Mouse (Mus musculus) fibroblast of lung, adult 2 months (primary cell): ENCODE data around the gene Hpse2.
"Not testable (repeated sequence)": the region's sequence is repeated elsewhere in the genome, so short reads cannot be mapped to it uniquely, and the experiment has no call there.

Source experiments
- DNase-seq: peaks from one replicate; pipeline ENCODE4 v3.0.0-alpha.2; 2011; ENCODE audit warnings: low read depth

Hpse2 gene

GRCm38 (mm10) chr19:43388017-43388904 is at the start of gene Hpse2:
TSS of gene Hpse2 (minus strand) at chr19:43388355.
- no peak for DNase-seq

GRCm38 (mm10) chr19:43427446-43428224 is 39.5 kb upstream of the Hpse2 start:
- DNase-seq = no peak

GRCm38 (mm10) chr19:43424082-43424481 is 35.9 kb upstream of the Hpse2 start:
- DNase-seq = no peak

- no peak for DNase-seq
Observed at GRCm38 (mm10) chr19:43420506-43420905, 32.4 kb upstream of the Hpse2 start.

- DNase-seq = no peak
Observed at GRCm38 (mm10) chr19:43415565-43415964, 27.4 kb upstream of the Hpse2 start.

- no peak for DNase-seq
Observed at GRCm38 (mm10) chr19:43407181-43407580, 19.0 kb upstream of the Hpse2 start.

- peak; percentile 5 for DNase-seq
Observed at GRCm38 (mm10) chr19:43396327-43396726, 8.2 kb upstream of the Hpse2 start.

- no peak for DNase-seq
Observed at GRCm38 (mm10) chr19:43387071-43387770, 934 bp downstream of the Hpse2 start.

GRCm38 (mm10) chr19:43386041-43386952 is 1.9 kb downstream of the Hpse2 start:
- no peak for DNase-seq

- DNase-seq = no peak
Observed at GRCm38 (mm10) chr19:43385451-43385850, 2.7 kb downstream of the Hpse2 start.

- no peak for DNase-seq
Observed at GRCm38 (mm10) chr19:43384978-43385431, 3.1 kb downstream of the Hpse2 start.

- DNase-seq = no peak
Observed at GRCm38 (mm10) chr19:43384346-43384977, 3.7 kb downstream of the Hpse2 start.

GRCm38 (mm10) chr19:43358830-43359229 is 29.3 kb downstream of the Hpse2 start:
- DNase-seq = no peak

- peak; percentile 6 for DNase-seq
Observed at GRCm38 (mm10) chr19:43311125-43311524, 77.0 kb downstream of the Hpse2 start.

GRCm38 (mm10) chr19:43306756-43307155 is 81.4 kb downstream of the Hpse2 start:
- DNase-seq = no peak

GRCm38 (mm10) chr19:43281336-43281735 is 106.8 kb downstream of the Hpse2 start:
- DNase-seq = not testable (repeated sequence)

GRCm38 (mm10) chr19:43243993-43244392 is 144.2 kb downstream of the Hpse2 start:
- DNase-seq = no peak

GRCm38 (mm10) chr19:43231711-43232110 is 156.4 kb downstream of the Hpse2 start:
- DNase-seq = no peak

GRCm38 (mm10) chr19:43193562-43193961 is 194.6 kb downstream of the Hpse2 start:
- DNase-seq = no peak

- DNase-seq = no peak
Observed at GRCm38 (mm10) chr19:43175437-43175965, 212.7 kb downstream of the Hpse2 start.
